Mouse (Mus musculus) liver (tissue): ENCODE results near the gene Il1rl2.
"Not testable (repeated sequence)": the region's sequence is repeated elsewhere in the genome, so short reads cannot be mapped to it uniquely, and the experiment has no call there.

Experiments used
- DNase-seq: peaks from one replicate; pipeline ENCODE4 v3.0.0-alpha.2; 2020; ENCODE audit warnings: mixed read lengths

Gene Il1rl2

GRCm38 (mm10) chr1:40324457-40324856 is at the start of gene Il1rl2:
Gene Il1rl2 (plus strand): TSS chr1:40324610.
- DNase-seq: peak; percentile 11

- no peak for DNase-seq
Measured at GRCm38 (mm10) chr1:40275285-40276013, 49.0 kb upstream of the Il1rl2 start.

- no peak for DNase-seq
Measured at GRCm38 (mm10) chr1:40277944-40278343, 46.5 kb upstream of the Il1rl2 start.

GRCm38 (mm10) chr1:40278720-40279119 is 45.7 kb upstream of the Il1rl2 start:
- DNase-seq: no peak

GRCm38 (mm10) chr1:40279182-40279743 is 45.1 kb upstream of the Il1rl2 start:
- DNase-seq: no peak

- DNase-seq: no peak
Measured at GRCm38 (mm10) chr1:40281950-40282349, 42.5 kb upstream of the Il1rl2 start.

GRCm38 (mm10) chr1:40282394-40282793 is 42.0 kb upstream of the Il1rl2 start:
- no peak for DNase-seq

- DNase-seq: no peak
Measured at GRCm38 (mm10) chr1:40283995-40284394, 40.4 kb upstream of the Il1rl2 start.

GRCm38 (mm10) chr1:40290489-40291255 is 33.7 kb upstream of the Il1rl2 start:
- peak; percentile 12 for DNase-seq

- DNase-seq: no peak
Measured at GRCm38 (mm10) chr1:40292231-40292630, 32.2 kb upstream of the Il1rl2 start.

GRCm38 (mm10) chr1:40293891-40294290 is 30.5 kb upstream of the Il1rl2 start:
- peak; percentile 18 for DNase-seq

GRCm38 (mm10) chr1:40294824-40295223 is 29.6 kb upstream of the Il1rl2 start:
- DNase-seq: no peak

- no peak for DNase-seq
Measured at GRCm38 (mm10) chr1:40298053-40298452, 26.4 kb upstream of the Il1rl2 start.

- DNase-seq: peak; percentile 65
Measured at GRCm38 (mm10) chr1:40303179-40303866, 21.1 kb upstream of the Il1rl2 start.

- not testable (repeated sequence) for DNase-seq
Measured at GRCm38 (mm10) chr1:40304321-40304720, 20.1 kb upstream of the Il1rl2 start.

GRCm38 (mm10) chr1:40306111-40306510 is 18.3 kb upstream of the Il1rl2 start:
- no peak for DNase-seq

- DNase-seq: no peak
Measured at GRCm38 (mm10) chr1:40311123-40311522, 13.3 kb upstream of the Il1rl2 start.

GRCm38 (mm10) chr1:40311625-40312024 is 12.8 kb upstream of the Il1rl2 start:
- DNase-seq: no peak

- DNase-seq: no peak
Measured at GRCm38 (mm10) chr1:40314016-40314415, 10.4 kb upstream of the Il1rl2 start.

- DNase-seq: no peak
Measured at GRCm38 (mm10) chr1:40317657-40318056, 6.8 kb upstream of the Il1rl2 start.

- no peak for DNase-seq
Measured at GRCm38 (mm10) chr1:40321824-40322223, 2.6 kb upstream of the Il1rl2 start.

GRCm38 (mm10) chr1:40322543-40322942 is 1.9 kb upstream of the Il1rl2 start:
- DNase-seq: no peak
